ENCODE assay signal across 9 mouse cellular contexts in genomic region chr8:75315886-75316285, GRCm38 (mm10).
DNase-seq lines count a peak whose midpoint lies in the region; ATAC-seq and TF ChIP-seq lines count a peak whose summit lies in the region.
"Had no signal": no experiment of that assay in that cellular context is flagged by ENCODE, and none has a peak within 500 bp of the region (broad histone marks: within the 10 kb centered on the region; RNA-seq: fewer than 3 reads in every experiment).

No protein-coding gene starts in this region.

- no peaks in the 10 kb centered on the region for H3K4me1 ChIP-seq in stomach, postnatal 0 days (replicated peaks; ENCODE audit: control insufficient read depth, insufficient read depth)
- H3K4me1 ChIP-seq: embryonic facial prominence, embryonic 13.5 days had no signal

- no peak overlapping the region for H3K27ac ChIP-seq in stomach, postnatal 0 days (replicated peaks)
- H3K27ac ChIP-seq: embryonic facial prominence, embryonic 13.5 days had no signal

- no peak for ATAC-seq in stomach, postnatal 0 days (ENCODE audit: low FRiP score, low TSS enrichment)

- no peaks in the 10 kb centered on the region for H3K9me3 ChIP-seq in stomach, postnatal 0 days (ENCODE audit: control insufficient read depth, low read length)
- H3K9me3 ChIP-seq: embryonic facial prominence, embryonic 13.5 days had no signal

- no peak overlapping the region for H3K4me3 ChIP-seq in stomach, postnatal 0 days (ENCODE audit: low read depth, low read length)
- H3K4me3 ChIP-seq: embryonic facial prominence, embryonic 13.5 days had no signal

- H3K27me3 ChIP-seq in stomach, postnatal 0 days (ENCODE audit: control insufficient read depth, insufficient read depth, low read length) = no peaks in the 10 kb centered on the region

- WGBS in stomach, postnatal 0 days = 15% methylated on average over 3 of the region's 3 CpGs

- H3K36me3 ChIP-seq in stomach, postnatal 0 days (ENCODE audit: control insufficient read depth, insufficient read depth, low read length) = no peaks in the 10 kb centered on the region
- H3K36me3 ChIP-seq: embryonic facial prominence, embryonic 13.5 days had no signal

- H3K4me2 ChIP-seq in stomach, postnatal 0 days (replicated peaks; ENCODE audit: low read depth) = no peak overlapping the region
- H3K4me2 ChIP-seq: embryonic facial prominence, embryonic 13.5 days had no signal

- H3K9ac ChIP-seq in stomach, postnatal 0 days (ENCODE audit: low read length) = no peak overlapping the region
- H3K9ac ChIP-seq: embryonic facial prominence, embryonic 13.5 days had no signal

- intact Hi-C loops in heart, postnatal 36 days (cut with DNase I) = no loop called here

- peak; percentile 90 for TF ChIP-seq CTCF in stomach, postnatal 0 days (IDR thresholded peaks at IDR 0.05; ENCODE audit: low read depth)

- peak; percentile 5 to 7 for DNase-seq in heart, postnatal 36 days
- no peak for DNase-seq in heart, adult 11 months
- peak; percentile 36 for DNase-seq in MN1 (ENCODE audit: low spot score)
- DNase-seq in cerebellum, postnatal 14 days = peak; percentile 61 to 77
- DNase-seq in frontal cortex, postnatal 36 days (ENCODE audit: low spot score in 2 of 2) = peak; percentile 43 to 74
- peak; percentile 63 for DNase-seq in layer of hippocampus, adult 11-12 months (ENCODE audit: low spot score)
- DNase-seq in lung, postnatal 36 days = peak; percentile 50
- peak; percentile 27 for DNase-seq in stomach, postnatal 0 days (ENCODE audit: low spot score)

- no peak for TF ChIP-seq EP300 in stomach, postnatal 0 days (optimal IDR thresholded peaks at IDR 0.05)
